Mouse (Mus musculus): ENCODE measurements around the gene BC030867.
"Not testable (repeated sequence)": the region's sequence is repeated elsewhere in the genome, so short reads cannot be mapped to it uniquely, and the experiment has no call there.

Gene BC030867

GRCm38 (mm10) chr11:102249351-102250090 is 839 bp downstream of the BC030867 start:
- DNase-seq (ENCODE audit: low spot score): no peak

- DNase-seq (ENCODE audit: low spot score): no peak
These were observed 8.8 kb downstream of the BC030867 start for GRCm38 (mm10) chr11:102257514-102257913.

- DNase-seq (ENCODE audit: low spot score): no peak
These were observed 9.4 kb downstream of the BC030867 start for GRCm38 (mm10) chr11:102258095-102258494.

GRCm38 (mm10) chr11:102258521-102258920 is 9.8 kb downstream of the BC030867 start:
- no peak for DNase-seq (ENCODE audit: low spot score)

- no peak for DNase-seq (ENCODE audit: low spot score)
These were observed 14.5 kb downstream of the BC030867 start for GRCm38 (mm10) chr11:102263211-102263610.

GRCm38 (mm10) chr11:102265816-102266215 is 17.1 kb downstream of the BC030867 start:
- DNase-seq (ENCODE audit: low spot score): no peak

- no peak for DNase-seq (ENCODE audit: low spot score)
These were observed 18.1 kb downstream of the BC030867 start for GRCm38 (mm10) chr11:102266631-102267355.

- peak; percentile 81 for DNase-seq (ENCODE audit: low spot score)
These were observed 18.8 kb downstream of the BC030867 start for GRCm38 (mm10) chr11:102267480-102267879.

GRCm38 (mm10) chr11:102268520-102269244 is 20.0 kb downstream of the BC030867 start, which contains the start of gene Asb16:
TSS of gene Asb16 (plus strand) at chr11:102268743.
- no peak for DNase-seq (ENCODE audit: low spot score)

GRCm38 (mm10) chr11:102276411-102276915 is 27.8 kb downstream of the BC030867 start:
- DNase-seq (ENCODE audit: low spot score): no peak

- no peak for DNase-seq (ENCODE audit: low spot score)
These were observed 29.1 kb downstream of the BC030867 start for GRCm38 (mm10) chr11:102277754-102278153.

- no peak for DNase-seq (ENCODE audit: low spot score)
These were observed 30.9 kb downstream of the BC030867 start for GRCm38 (mm10) chr11:102279595-102279994.

GRCm38 (mm10) chr11:102280267-102280666 is 31.6 kb downstream of the BC030867 start:
- DNase-seq (ENCODE audit: low spot score): not testable (repeated sequence)

GRCm38 (mm10) chr11:102283922-102284321 is 35.2 kb downstream of the BC030867 start:
- no peak for DNase-seq (ENCODE audit: low spot score)

GRCm38 (mm10) chr11:102284501-102285094 is 35.9 kb downstream of the BC030867 start, which contains the start of gene Tmub2:
TSS of gene Tmub2 (plus strand) at chr11:102284931.
- peak; percentile 98 for DNase-seq (ENCODE audit: low spot score)

GRCm38 (mm10) chr11:102285095-102285834 is 36.6 kb downstream of the BC030867 start:
- DNase-seq (ENCODE audit: low spot score): peak; percentile 88

- no peak for DNase-seq (ENCODE audit: low spot score)
These were observed 38.8 kb downstream of the BC030867 start for GRCm38 (mm10) chr11:102287485-102287884.

GRCm38 (mm10) chr11:102288027-102288804 is 39.5 kb downstream of the BC030867 start:
- DNase-seq (ENCODE audit: low spot score): peak; percentile 39

- DNase-seq (ENCODE audit: low spot score): no peak
These were observed 40.2 kb downstream of the BC030867 start for GRCm38 (mm10) chr11:102288913-102289312.

GRCm38 (mm10) chr11:102289511-102290100 is 40.9 kb downstream of the BC030867 start:
- DNase-seq (ENCODE audit: low spot score): peak; percentile 46
